Mouse (Mus musculus) MEL (cell line): ENCODE measurements at regions not wholly inside any gene's neighbourhood (a gene's known extent, or its start where the extent isn't known, plus 50 kb on each side); places are given as distances from the start of the nearest gene placed in this dataset.

Source experiments
- DNase-seq: peaks from one replicate; pipeline ENCODE4 v3.0.0; 2011; ENCODE audit warnings: low read depth, low spot score
- H3K27ac ChIP-seq: 2 replicates; pipeline ENCODE4 v1.5.1; 2012; ENCODE audit warnings: low read depth, mild to moderate bottlenecking, control low read depth, low read length, moderate library complexity; ENCODE audit not compliant: control insufficient read depth
- H3K27me3 ChIP-seq, 2 experiments: fragments of 150-350 bp in 1 of 2; sonication (generic) in 1 of 2; 2 replicates each; pipeline ENCODE4 v1.6.1; 2012; ENCODE audit warnings: low read length in 2 of 2, mild to moderate bottlenecking in 2 of 2, improper control_type of control experiment in 1 of 2, moderate library complexity in 1 of 2; ENCODE audit not compliant: insufficient read depth in 2 of 2, control insufficient read depth in 1 of 2
- H3K36me3 ChIP-seq, 2 experiments: 2 replicates each; pipeline ENCODE4 v1.6.1; 2012 to 2014; ENCODE audit warnings: low read length in 2 of 2, improper control_type of control experiment in 1 of 2, inconsistent platforms in 1 of 2, mild to moderate bottlenecking in 1 of 2; ENCODE audit not compliant: insufficient read depth in 2 of 2, control insufficient read depth in 1 of 2
- H3K4me1 ChIP-seq, 2 experiments: fragments of 150-350 bp in 1 of 2; sonication (generic) in 1 of 2; 2 replicates each; pipeline ENCODE4 v1.6.1; 2012; ENCODE audit warnings: low read length in 2 of 2, improper control_type of control experiment in 1 of 2, mild to moderate bottlenecking in 1 of 2; ENCODE audit not compliant: insufficient read depth in 2 of 2, control insufficient read depth in 1 of 2
- H3K4me3 ChIP-seq, 2 experiments: fragments of 150-350 bp in 1 of 2; sonication (generic) in 1 of 2; 2 replicates each; pipeline ENCODE4 v1.5.1; 2012; ENCODE audit warnings: low read depth in 2 of 2, low read length in 2 of 2, mild to moderate bottlenecking in 2 of 2, moderate library complexity in 2 of 2, control low read depth in 1 of 2, improper control_type of control experiment in 1 of 2; ENCODE audit not compliant: control insufficient read depth in 1 of 2, insufficient read depth in 1 of 2
- H3K79me2 ChIP-seq: 2 replicates; pipeline ENCODE4 v1.6.1; 2012; ENCODE audit warnings: mild to moderate bottlenecking, low read length, moderate library complexity; ENCODE audit not compliant: control insufficient read depth, poor library complexity, insufficient read depth
- H3K9ac ChIP-seq: 2 replicates; pipeline ENCODE4 v1.6.1; 2012; ENCODE audit warnings: low read depth, mild to moderate bottlenecking, control low read depth, low read length, moderate library complexity; ENCODE audit not compliant: control insufficient read depth, poor library complexity, severe bottlenecking
- H3K9me3 ChIP-seq: fragments of 150-350 bp; sonication (generic); replicated peaks from 2 replicates; pipeline ENCODE4 v1.6.1; 2012; ENCODE audit warnings: mild to moderate bottlenecking, low read length, improper control_type of control experiment, moderate library complexity; ENCODE audit not compliant: insufficient read depth
- BHLHE40 ChIP-seq: IDR thresholded peaks from 2 replicates; pipeline ENCODE4 v1.6.1; 2012; ENCODE audit warnings: low read depth, mild to moderate bottlenecking, inconsistent platforms, low read length, improper control_type of control experiment, borderline replicate concordance
- CHD1 ChIP-seq: IDR thresholded peaks from 2 replicates; pipeline ENCODE4 v1.6.1; 2012; ENCODE audit warnings: low read depth, mild to moderate bottlenecking, inconsistent platforms, low read length, improper control_type of control experiment
- E2F4 ChIP-seq: IDR thresholded peaks from 2 replicates; pipeline ENCODE4 v1.6.1; 2011; ENCODE audit warnings: low read depth, low read length, improper control_type of control experiment, borderline replicate concordance
- EP300 ChIP-seq, 2 experiments: IDR thresholded peaks; 2 replicates each; pipeline ENCODE4 v1.6.1; 2011; ENCODE audit warnings: improper control_type of control experiment in 2 of 2, low read length in 2 of 2, low read depth in 1 of 2, mild to moderate bottlenecking in 1 of 2
- ETS1 ChIP-seq: IDR thresholded peaks from 2 replicates; pipeline ENCODE4 v1.6.1; 2012; ENCODE audit warnings: low read depth, mild to moderate bottlenecking, inconsistent platforms, low read length, improper control_type of control experiment, moderate library complexity
- GATA1 ChIP-seq: IDR thresholded peaks from 2 replicates; pipeline ENCODE4 v1.6.1; 2011; ENCODE audit warnings: low read depth, low read length, improper control_type of control experiment
- JUND ChIP-seq: IDR thresholded peaks from 2 replicates; pipeline ENCODE4 v1.6.1; 2011; ENCODE audit warnings: low read depth, mild to moderate bottlenecking, improper control_type of control experiment, low read length
- MAZ ChIP-seq: IDR thresholded peaks from 2 replicates; pipeline ENCODE4 v1.6.1; 2012; ENCODE audit warnings: low read depth, mild to moderate bottlenecking, inconsistent platforms, low read length, improper control_type of control experiment
- MXI1 ChIP-seq: IDR thresholded peaks from 2 replicates; pipeline ENCODE4 v1.6.1; 2011; ENCODE audit warnings: mild to moderate bottlenecking, low read depth, low read length, improper control_type of control experiment
- MYB ChIP-seq: IDR thresholded peaks from 2 replicates; pipeline ENCODE4 v1.6.1; 2011; ENCODE audit warnings: mild to moderate bottlenecking, low read depth, low read length, improper control_type of control experiment
- MYC ChIP-seq: IDR thresholded peaks from 2 replicates; pipeline ENCODE4 v1.6.1; 2011; ENCODE audit warnings: low read depth, mild to moderate bottlenecking, low read length, improper control_type of control experiment, moderate library complexity
- NELFE ChIP-seq: IDR thresholded peaks from 2 replicates; pipeline ENCODE4 v1.6.1; 2011; ENCODE audit warnings: low read depth, low read length, improper control_type of control experiment
- POLR2AphosphoS2 ChIP-seq: IDR thresholded peaks from 2 replicates; pipeline ENCODE4 v1.6.1; 2011; ENCODE audit warnings: low read length, improper control_type of control experiment
- POLR2AphosphoS5 ChIP-seq: IDR thresholded peaks from 2 replicates; pipeline ENCODE4 v1.6.1; 2012; ENCODE audit warnings: low read depth, borderline replicate concordance, mild to moderate bottlenecking, inconsistent platforms, low read length, moderate library complexity, mixed read lengths
- SMC3 ChIP-seq: IDR thresholded peaks from 2 replicates; pipeline ENCODE4 v1.6.1; 2011; ENCODE audit warnings: low read depth, low read length, improper control_type of control experiment
- ZC3H11A ChIP-seq: IDR thresholded peaks from 2 replicates; pipeline ENCODE4 v1.6.1; 2012; ENCODE audit warnings: low read depth, mild to moderate bottlenecking, inconsistent platforms, low read length, improper control_type of control experiment

DNA sequence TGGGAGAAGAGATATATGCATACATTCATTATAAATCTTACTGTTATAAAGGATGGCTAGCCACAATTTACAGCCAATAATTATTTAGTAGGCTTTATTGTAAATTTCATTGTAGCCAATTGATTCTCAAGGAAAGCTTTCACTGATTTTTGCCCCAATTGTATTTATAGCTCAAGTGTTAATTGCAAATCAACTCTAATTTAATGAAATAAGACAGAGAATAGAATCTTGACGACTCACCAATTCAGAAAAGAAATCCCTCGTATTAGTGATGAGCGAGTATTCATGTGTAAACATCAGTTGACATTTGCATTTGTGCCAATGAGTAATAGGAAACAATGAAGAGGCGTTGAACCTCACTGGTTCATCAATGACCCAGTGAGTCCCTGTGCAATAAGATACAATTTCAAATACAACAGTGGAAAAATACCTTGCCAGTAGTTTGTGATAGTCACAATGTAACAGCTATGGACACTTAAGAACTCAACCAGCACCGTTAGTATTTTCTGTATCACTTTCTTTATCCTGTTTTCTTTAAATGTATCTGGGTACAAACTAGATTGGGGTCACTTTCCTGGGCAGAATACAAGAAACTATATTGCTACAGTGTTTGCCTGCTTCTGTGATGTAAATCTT is 124.6 kb upstream of the Cpsf6 start:
- TF ChIP-seq POLR2AphosphoS5, result no peak
- no peak for TF ChIP-seq CHD1
- TF ChIP-seq MXI1, result no peak
- no peak for TF ChIP-seq ETS1
- no peak for TF ChIP-seq BHLHE40
- Histone ChIP-seq H3K9ac (no peak overlapping the region), H3K4me1 (no peaks in the 10 kb centered on the region), H3K27ac (no peak overlapping the region), H3K4me3 (no peak overlapping the region), H3K27me3 (no peaks in the 10 kb centered on the region), H3K79me2 (no peaks in the 10 kb centered on the region), H3K9me3 (no peaks in the 10 kb centered on the region), H3K36me3 (no peaks in the 10 kb centered on the region)
- DNase-seq, result no peak

DNA sequence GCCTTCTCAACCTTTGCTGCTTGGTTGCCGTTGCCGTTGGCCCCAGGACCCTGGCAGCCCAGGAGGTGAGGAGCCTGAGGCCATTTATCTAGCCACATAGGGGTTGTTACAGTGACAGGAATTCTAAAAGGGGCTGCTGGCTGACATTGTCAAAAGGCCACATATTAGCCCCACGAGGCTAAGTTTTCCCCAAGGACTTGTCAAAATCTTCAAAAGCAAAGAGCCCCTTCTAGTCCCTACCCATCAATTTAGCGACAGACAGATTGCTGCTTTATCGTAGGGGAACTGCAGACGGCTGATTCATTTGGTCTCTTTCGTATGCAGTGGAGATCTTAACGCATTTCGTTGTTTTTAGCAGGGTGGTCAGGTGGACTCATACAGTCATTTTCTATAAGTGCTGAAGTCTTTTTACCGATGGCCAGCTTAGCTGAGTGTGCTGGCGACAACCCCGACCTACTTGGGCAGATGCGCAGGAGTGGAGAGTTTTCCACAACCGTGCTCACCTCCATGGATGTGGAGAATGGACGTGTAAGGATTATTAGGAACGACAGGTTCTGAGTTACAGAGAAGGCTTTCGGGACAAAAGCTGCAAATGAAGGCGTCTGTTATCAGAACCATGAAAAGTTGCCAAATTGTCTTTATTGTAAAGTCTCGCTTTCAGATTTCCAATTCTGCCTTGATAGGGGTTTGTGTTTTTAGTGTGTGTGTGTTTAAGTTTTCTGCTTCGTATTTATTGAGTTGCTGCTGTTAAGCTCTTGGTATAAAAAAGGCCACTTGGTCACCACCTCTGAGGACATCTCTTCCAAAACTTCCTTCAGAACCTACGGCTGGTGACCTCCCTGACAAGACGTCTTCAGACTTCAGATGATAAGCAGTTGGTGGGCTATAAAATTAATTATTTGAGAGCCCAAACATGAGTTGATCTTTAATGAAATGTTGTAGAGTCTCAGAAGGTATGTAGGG is 123.7 kb upstream of the Cpsf6 start:
- Histone ChIP-seq H3K27ac (no peak overlapping the region), H3K79me2 (no peaks in the 10 kb centered on the region), H3K27me3 (no peaks in the 10 kb centered on the region), H3K4me3 (no peak overlapping the region), H3K4me1 (no peaks in the 10 kb centered on the region), H3K9me3 (no peaks in the 10 kb centered on the region), H3K36me3 (no peaks in the 10 kb centered on the region), H3K9ac (no peak overlapping the region)
- no peak for TF ChIP-seq SMC3
- TF ChIP-seq ZC3H11A, result no peak
- no peak for TF ChIP-seq MYC
- TF ChIP-seq E2F4, result no peak
- TF ChIP-seq MAZ, result no peak
- no peak for TF ChIP-seq EP300 (IDR thresholded peaks at IDR 0.05; ENCODE audit: low read depth in 1 of 2, low read length in 2 of 2)
- no peak for TF ChIP-seq ETS1
- no peak for TF ChIP-seq POLR2AphosphoS2
- TF ChIP-seq MYB, result no peak
- TF ChIP-seq JUND, result no peak
- no peak for TF ChIP-seq CHD1
- TF ChIP-seq GATA1, result no peak
- TF ChIP-seq NELFE, result no peak
- DNase-seq, result no peak
